Mouse (Mus musculus): Measurements from ENCODE around the gene Mettl21c.
"Not testable (repeated sequence)": the region's sequence is repeated elsewhere in the genome, so short reads cannot be mapped to it uniquely, and the experiment has no call there.

Gene Mettl21c

DNA sequence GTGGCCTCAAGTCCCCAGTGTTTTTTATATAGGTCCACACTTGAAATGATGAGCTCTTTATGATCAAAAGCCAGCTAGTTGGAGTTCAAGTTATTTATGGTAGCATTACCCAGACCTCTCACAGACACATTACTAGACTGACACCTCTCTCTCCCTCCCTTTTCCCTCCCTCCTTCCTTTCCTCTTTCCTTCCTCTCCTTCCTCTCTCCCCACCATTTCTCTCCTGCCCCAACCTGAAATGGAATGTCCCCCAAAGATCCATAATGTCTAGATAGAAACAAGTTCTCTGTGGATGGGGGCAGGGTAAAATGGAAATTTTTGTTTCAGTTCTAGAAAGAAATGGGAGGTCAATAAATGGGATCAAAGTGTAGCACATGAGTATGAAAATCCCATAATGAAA is at the start of gene Mettl21c:
Gene Mettl21c (minus strand): TSS at position 101 of the 400 bp plus-strand sequence.
- no peak for DNase-seq (ENCODE audit: low spot score in 2 of 2)

DNA sequence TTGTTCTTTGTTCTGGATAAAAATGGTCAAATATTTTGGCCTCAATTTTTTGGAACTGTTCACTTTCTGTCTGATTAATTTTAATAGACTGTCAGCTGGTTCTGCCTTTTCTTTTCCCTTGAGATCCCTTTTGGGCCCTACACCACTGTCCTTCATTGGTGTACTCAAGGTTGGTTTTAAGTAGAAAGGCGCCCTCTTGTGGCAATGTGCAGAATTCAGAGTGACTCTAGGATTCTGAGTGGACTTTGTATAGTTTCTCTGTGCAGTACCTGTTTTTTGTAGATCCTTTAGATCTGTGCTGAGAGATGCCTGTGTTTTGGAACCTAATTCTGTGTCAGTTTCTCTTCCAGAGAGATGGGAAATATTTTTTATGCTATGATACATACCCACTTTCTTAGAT is 44.8 kb upstream of the Mettl21c start:
- peak in 1 of 2 experiments; percentile 58 for DNase-seq (ENCODE audit: low spot score in 2 of 2)

DNA sequence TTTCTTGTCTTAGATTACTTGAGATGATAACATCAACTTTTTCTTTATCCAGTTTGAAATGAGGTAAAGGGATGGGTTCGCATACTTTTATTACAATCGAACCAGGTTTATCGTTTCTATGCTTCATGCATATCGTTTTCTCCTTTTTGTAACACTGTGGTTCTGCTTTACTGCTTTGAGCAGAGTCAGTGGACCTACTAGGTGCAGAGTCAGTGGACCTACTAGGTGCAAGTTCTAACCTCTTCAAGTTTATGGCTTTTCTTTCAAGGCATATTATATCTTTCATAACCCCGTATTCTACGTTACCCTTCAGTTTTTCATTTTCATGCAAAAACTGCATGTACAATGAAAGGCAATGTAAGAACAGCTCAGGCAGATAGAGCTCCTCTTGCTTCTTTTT is 43.6 kb upstream of the Mettl21c start:
- no peak for DNase-seq (ENCODE audit: low spot score in 2 of 2)

DNA sequence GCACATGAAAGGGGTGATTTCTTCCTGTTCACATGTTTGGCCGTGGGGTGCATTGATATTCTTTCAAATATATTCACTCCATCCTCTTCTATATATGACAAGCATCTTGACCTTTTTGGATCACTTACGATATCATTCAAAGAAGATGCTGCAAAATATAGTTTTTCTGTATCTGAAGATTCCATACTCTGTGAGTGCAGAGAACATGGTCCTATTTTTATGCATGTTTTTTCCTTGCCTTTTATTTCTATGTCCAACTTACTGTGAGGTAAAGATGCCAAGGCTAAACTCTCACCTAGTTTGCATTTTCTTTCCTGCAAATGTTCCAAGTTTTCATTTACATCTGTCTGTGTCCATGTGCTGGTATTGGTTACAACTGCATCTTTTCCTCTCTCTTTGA is 42.0 kb upstream of the Mettl21c start, which contains the start of gene Gm8251:
Gene Gm8251 (minus strand): TSS at position 101 of the 400 bp plus-strand sequence.
- no peak for DNase-seq (ENCODE audit: low spot score in 2 of 2)

DNA sequence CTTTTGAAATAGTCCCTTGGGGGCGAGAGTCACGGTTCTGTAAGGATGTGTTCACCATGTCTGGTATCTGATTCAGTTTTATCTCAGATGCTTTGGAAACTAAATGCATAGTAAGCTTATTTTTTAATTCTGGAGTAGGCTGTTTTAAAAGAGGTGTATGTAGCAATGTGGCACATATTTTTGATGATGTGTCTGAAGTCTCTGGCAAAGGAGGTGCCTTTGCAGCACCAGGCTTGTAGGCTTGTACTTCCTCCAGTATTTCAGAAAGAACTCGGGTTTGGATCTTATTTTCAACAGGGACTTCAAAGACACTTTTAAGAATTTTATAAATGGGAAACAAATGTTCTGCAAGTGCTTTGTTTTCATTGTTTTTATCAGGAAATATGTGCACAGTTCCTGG is 38.0 kb upstream of the Mettl21c start:
- no peak for DNase-seq (ENCODE audit: low spot score in 2 of 2)

DNA sequence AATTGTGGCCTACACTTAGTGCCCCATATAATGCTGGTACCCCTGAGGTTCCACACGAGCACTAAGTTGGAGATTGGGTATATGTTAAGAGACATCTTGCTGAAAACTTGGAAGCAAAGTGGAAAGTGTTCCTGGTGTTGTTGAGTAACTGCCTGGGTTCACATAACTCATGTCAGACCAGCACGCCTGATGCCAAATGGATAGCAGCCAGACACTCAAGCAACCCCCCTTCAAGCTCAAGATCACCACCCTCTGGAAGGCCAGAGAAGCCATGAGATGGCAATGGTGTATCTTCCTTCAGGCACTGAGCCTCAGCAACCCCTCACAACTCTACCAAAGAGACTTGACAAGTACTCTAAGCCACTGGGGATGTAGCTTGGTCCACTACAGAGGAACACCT is 26.7 kb upstream of the Mettl21c start:
- DNase-seq (ENCODE audit: low spot score in 2 of 2), result no peak

DNA sequence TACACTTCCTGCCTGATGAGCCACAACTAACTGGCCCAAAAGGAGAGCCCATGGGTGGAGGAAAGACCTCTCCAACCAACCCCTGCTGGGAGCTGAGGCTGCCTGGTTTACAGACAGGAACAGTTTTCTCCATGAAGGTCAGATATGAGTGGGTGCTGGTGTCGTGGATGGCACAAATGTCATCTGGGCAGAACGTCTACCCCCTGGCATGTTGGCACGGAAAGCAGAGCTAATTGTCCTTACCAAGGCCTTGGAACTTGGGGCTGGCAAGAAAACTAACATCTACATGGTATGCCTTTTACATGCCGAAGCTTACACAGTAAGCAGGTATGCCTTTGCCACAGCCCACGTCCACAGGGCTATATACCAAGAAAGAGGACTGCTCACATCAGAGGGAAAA is 25.9 kb upstream of the Mettl21c start:
- DNase-seq (ENCODE audit: low spot score in 2 of 2), result not testable (repeated sequence)

DNA sequence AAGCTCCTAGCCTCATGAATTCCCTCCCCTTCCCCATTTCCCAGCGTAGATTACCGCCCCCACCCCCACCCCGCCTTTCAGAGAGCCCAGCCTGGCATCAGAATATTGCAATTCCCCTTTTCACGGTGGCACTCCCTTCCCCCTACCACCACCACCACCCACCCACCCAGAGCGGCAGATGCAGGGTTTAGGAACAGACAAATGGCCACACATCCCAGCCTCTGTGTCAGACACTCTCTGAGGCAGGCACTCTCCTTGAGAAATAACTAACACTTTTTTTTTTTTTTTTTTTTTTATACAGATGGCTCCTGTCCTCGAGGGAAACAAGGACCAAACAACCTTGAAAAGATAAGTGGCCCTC is 22.7 kb upstream of the Mettl21c start:
- DNase-seq (ENCODE audit: low spot score in 2 of 2), result no peak

DNA sequence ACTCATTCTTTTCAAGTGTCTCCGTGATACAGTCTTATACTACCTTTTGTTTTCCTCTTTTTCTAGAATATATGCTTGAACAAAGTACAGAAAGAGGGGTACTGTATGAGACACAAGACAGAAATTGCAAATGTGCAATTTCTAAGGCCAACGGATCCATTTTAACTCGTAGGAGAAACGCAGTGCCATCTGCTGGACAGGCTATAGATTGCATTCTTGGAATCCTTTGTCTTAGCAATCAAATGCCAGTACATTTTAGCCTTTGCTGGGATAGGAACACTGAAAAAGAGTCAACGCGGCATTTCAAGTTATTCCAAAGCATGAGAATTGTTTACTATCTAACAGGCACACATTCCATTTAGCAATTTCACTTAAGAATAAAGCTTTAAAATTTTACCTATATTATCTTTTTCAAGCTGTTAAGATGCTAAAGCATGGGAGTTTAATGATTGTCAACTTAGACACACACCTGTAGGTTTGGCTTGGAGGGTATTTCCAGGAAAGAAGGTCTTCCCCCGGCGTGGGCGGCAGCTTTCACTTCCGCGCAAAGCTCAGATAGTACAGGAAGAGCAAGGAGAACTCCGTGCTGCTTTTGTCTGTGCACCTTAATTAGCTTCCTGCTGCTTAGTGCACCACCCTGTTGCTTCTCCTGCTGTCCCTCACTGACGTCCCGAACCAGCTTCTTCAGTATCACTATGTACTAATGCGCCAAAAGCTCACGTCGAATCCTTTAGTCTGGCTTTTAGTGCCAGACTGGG is 22.1 kb upstream of the Mettl21c start:
- DNase-seq (ENCODE audit: low spot score in 2 of 2), result peak in 1 of 2 experiments; percentile 36

DNA sequence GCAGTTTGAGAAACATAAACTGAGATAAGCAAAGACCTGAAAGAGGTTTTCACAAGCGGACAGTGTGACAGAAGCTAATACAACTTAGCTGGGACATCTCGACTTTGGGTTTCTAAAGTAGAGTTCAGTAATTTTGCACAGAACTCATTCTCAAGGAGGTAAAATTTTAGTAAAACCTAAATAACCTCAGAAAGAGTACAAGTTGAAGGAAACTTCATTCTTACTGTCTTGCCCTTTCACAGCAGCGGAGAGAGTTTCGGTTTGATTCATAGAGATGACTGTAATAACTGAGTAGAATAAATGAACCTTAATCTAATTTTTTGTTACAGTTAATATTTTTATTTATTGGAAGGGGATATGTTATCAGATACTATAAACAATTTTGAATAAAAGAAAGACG is 13.1 kb upstream of the Mettl21c start:
- DNase-seq (ENCODE audit: low spot score in 2 of 2), result no peak

DNA sequence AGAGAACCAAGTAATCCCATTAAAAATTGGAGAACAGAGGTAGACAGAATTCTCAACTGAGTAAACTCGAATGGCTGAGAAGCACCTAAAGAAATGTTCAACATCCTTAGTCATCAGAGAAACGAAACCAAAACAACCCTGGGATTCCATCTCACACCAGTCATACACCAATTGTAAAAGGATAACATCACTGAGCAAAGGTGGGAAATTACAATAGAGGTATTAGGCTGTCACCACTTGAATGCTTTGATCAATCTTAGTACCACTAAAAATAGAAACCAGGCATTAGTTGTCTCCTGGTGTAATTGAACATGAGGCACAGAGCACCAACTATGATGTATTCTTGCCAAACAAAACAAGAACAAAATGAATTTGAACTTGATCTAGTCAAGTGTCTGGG is 12.4 kb upstream of the Mettl21c start:
- no peak for DNase-seq (ENCODE audit: low spot score in 2 of 2)

DNA sequence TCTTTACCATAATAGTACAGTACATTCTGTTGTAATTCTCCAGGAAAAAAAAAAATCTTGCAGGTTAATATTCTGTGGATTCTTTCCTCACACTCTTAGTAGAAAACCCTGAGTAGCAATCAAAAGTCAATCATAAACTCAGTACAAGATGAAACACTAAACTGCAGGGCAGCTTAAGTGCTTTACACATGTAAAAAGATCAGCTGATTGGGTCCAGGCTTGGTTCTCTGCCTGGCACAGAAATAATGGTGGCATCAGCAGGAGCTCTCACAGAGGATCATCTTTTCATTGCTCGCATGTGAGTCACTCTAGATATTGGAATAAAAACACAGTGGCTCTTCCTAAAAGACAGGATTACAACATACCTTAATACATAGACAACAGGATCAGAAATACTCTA is 7.8 kb upstream of the Mettl21c start:
- DNase-seq (ENCODE audit: low spot score in 2 of 2), result no peak

DNA sequence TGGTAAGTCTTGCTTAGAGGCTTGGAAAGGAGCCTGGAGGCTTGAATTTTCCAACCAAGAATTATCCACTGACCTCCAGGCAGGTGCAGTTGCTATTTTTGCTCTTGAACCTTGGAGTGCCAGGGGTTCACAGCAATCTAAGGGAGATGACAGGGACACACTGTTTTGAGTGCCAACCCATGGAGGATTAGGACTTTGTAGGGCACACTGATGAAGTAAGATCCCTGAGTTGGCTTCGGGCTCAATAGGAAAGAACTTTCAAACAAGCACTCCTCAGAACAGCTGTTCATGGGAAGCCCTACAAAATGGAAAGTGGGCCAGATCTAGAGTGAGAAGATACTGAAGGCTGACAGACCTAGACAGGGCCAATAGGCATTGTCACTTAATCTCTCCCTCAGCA is 2.8 kb upstream of the Mettl21c start:
- DNase-seq (ENCODE audit: low spot score in 2 of 2), result no peak

DNA sequence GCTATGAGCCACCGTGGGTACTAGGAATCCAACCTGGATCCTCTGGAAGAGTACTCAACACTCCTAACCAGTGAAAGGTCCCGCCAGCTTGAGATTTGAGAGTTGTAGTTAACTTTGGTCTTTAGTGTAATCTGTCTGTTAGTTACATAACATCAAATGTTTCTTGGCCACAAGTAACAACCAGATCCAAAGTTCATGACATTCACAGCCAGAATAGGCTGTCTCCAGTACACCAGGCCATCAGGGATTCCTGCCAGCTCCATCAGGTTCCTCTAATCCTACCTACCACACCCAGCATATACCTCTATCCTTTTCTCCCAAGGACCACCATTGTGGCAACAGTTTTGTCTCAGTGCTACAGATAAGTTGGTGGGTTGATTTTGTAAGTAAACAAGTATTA is 4.3 kb downstream of the Mettl21c start:
- no peak for DNase-seq (ENCODE audit: low spot score in 2 of 2)

DNA sequence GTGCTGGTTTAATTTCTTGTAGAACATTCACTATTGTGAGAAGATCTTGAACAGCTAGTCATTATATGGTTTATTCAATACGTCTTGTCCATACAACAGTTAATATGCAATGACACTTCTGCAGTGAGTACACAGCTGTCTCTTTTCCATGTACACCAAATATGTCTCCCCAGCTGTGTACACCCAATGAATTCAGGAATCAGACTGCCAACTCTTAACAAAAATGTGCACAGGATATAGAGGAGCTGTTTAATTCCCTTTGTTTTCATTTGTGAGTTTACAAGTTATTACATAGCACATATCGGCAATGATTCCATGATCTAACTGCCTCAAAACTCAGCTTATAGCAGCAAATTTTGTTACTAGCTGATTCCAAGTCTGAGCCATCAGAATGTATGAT is 15.3 kb downstream of the Mettl21c start:
- DNase-seq (ENCODE audit: low spot score in 2 of 2), result no peak

DNA sequence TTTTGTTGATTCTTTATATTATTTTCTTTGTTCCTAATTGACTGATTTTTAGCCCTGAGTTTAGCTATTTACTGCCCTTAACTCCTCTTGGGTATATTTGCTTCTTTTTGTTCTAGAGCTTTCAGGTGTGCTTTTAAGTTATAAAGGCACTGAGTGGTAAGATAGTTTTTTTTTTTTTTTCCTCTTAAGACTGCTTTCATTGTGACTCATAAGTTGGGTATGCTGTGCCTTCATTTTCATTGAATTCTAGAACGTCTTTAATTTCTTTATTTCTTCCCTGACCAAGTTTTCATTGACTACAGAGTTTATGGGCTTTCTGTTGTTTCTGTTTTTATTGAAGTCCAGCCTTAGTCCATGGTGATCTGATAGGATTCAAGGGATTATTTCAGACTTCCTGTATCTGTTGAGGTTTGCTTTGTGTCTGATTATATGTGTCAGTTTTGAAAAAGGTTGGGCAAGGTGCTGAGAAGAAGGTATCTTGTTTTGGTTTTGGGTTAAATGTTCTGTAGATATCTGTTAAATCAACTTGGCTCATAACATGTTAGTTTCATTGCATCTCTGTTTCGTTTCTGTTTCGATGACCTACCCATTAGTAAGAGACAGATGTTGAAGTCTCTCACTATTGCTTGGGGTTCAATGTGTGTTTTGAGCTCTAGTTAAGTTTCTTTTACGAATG is 22.8 kb downstream of the Mettl21c start:
- no peak for DNase-seq (ENCODE audit: low spot score in 2 of 2)

DNA sequence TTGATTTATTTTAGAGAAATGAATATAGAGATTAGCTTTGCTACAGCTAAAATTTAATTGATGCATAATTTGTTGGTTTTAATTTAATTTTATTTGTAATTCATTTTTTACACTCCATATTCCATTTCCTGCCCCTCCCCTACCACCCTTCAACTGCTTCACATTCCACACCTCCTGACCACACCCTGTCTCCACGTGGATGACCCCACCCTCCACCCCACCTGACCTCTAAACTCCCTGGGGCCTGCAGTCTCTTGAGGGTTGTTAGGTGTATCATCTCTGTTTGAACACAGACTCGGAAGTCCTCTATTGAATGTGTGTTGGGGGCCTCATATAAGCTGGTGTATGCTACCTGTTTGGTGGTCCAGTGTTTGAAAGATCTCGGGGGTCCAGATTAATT is 48.7 kb downstream of the Mettl21c start:
- DNase-seq (ENCODE audit: low spot score in 2 of 2), result no peak

DNA sequence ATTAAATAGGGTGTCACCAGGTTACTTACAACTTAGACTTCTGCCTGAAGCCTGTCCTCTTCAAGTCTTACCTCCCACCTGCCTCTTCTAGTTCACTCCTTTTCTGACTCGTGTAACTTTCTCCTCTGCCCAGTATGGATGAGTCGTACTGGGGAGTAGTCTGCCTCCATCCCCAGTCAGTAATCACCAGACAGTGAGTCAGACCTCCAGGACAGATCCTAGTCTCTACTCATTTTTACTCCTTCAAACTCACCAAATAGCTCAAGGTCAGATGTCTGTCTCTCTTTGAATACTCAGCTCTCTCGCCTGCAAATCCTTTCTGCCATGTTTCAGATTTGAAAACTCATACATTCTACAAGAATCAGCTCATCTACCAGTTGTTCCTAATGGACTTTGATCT is 50.5 kb downstream of the Mettl21c start:
- no peak for DNase-seq (ENCODE audit: low spot score in 2 of 2)

DNA sequence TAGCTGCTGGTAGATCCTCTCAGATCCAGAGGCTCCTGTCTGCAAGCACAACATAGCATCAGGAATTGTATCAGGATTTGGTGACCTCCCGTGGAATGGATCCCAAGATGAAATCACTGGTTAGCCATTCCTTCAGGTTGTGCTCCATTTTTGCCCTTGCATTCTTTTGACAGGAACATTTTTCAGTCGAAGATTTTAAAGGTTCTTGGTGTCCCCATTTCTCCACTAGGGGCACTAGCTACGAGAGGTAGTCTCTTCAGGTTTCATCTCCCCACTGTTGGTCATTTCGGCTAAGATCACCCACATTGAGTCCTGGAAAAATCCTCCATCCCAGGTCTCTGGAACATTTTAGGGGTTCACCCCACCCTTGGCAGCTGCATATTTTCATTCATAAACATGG is 53.1 kb downstream of the Mettl21c start:
- DNase-seq (ENCODE audit: low spot score in 2 of 2), result no peak

DNA sequence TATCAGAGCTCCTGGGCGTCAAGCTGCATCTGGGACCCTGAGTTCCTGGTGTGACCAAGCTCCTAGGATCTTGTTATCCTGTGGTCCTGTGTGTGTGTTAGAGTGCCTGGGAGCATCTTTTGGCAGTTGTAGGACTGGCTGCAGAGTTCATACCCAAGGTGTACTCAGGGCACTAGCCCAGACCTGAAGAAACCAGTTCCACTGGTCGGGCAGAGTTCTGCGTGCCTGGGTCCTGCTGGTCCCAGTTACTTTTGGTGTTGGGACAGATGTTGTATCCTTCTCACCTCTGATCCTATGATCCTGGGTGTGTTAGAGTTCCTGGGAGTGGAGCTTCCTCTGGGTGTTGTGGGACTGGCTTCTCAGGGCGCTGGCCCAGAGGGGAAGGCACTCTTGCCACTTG is 55.5 kb downstream of the Mettl21c start:
- no peak for DNase-seq (ENCODE audit: low spot score in 2 of 2)
